Mouse (Mus musculus): ENCODE measurements at regions not wholly inside any gene's neighbourhood (a gene's known extent, or its start where the extent isn't known, plus 50 kb on each side); places are given as distances from the start of the nearest gene placed in this dataset.
"Not testable (repeated sequence)": the region's sequence is repeated elsewhere in the genome, so short reads cannot be mapped to it uniquely, and the experiment has no call there.

GRCm38 (mm10) chr5:148652525-148653243 is 100.1 kb upstream of the Ubl3 start:
- no peak for DNase-seq (ENCODE audit: low spot score)

GRCm38 (mm10) chr5:148651736-148652135 is 99.1 kb upstream of the Ubl3 start:
- DNase-seq (ENCODE audit: low spot score) = no peak

GRCm38 (mm10) chr5:148649573-148649972 is 97.0 kb upstream of the Ubl3 start:
- DNase-seq (ENCODE audit: low spot score) = not testable (repeated sequence)

- no peak for DNase-seq (ENCODE audit: low spot score)
Measured at GRCm38 (mm10) chr5:148649123-148649522, 96.5 kb upstream of the Ubl3 start.

GRCm38 (mm10) chr5:148647644-148648043 is 95.1 kb upstream of the Ubl3 start:
- DNase-seq (ENCODE audit: low spot score) = no peak

- DNase-seq (ENCODE audit: low spot score) = no peak
Measured at GRCm38 (mm10) chr5:148645772-148646171, 93.2 kb upstream of the Ubl3 start.

GRCm38 (mm10) chr5:148645191-148645681 is 92.6 kb upstream of the Ubl3 start:
- DNase-seq (ENCODE audit: low spot score) = no peak

- DNase-seq (ENCODE audit: low spot score) = no peak
Measured at GRCm38 (mm10) chr5:148644345-148644744, 91.8 kb upstream of the Ubl3 start.

- no peak for DNase-seq (ENCODE audit: low spot score)
Measured at GRCm38 (mm10) chr5:148641652-148642395, 89.2 kb upstream of the Ubl3 start.

GRCm38 (mm10) chr5:148640523-148640922 is 87.9 kb upstream of the Ubl3 start:
- no peak for DNase-seq (ENCODE audit: low spot score)

GRCm38 (mm10) chr5:148634919-148635356 is 82.3 kb upstream of the Ubl3 start:
- peak; percentile 58 for DNase-seq (ENCODE audit: low spot score)

GRCm38 (mm10) chr5:148633999-148634398 is 81.4 kb upstream of the Ubl3 start:
- no peak for DNase-seq (ENCODE audit: low spot score)

- DNase-seq (ENCODE audit: low spot score) = no peak
Measured at GRCm38 (mm10) chr5:148633331-148633730, 80.7 kb upstream of the Ubl3 start.

- no peak for DNase-seq (ENCODE audit: low spot score)
Measured at GRCm38 (mm10) chr5:148632516-148633170, 80.1 kb upstream of the Ubl3 start.

GRCm38 (mm10) chr5:148631566-148631965 is 79.0 kb upstream of the Ubl3 start:
- DNase-seq (ENCODE audit: low spot score) = no peak

- no peak for DNase-seq (ENCODE audit: low spot score)
Measured at GRCm38 (mm10) chr5:148626014-148626413, 73.4 kb upstream of the Ubl3 start.

- DNase-seq (ENCODE audit: low spot score) = no peak
Measured at GRCm38 (mm10) chr5:148624649-148625405, 72.2 kb upstream of the Ubl3 start.

GRCm38 (mm10) chr5:148620895-148621786 is 68.6 kb upstream of the Ubl3 start:
- DNase-seq (ENCODE audit: low spot score) = no peak

- no peak for DNase-seq (ENCODE audit: low spot score)
Measured at GRCm38 (mm10) chr5:148619917-148620316, 67.3 kb upstream of the Ubl3 start.

- no peak for DNase-seq (ENCODE audit: low spot score)
Measured at GRCm38 (mm10) chr5:148616426-148616825, 63.8 kb upstream of the Ubl3 start.

All from yolk sac, embryonic 10.5 days (tissue).